Mouse (Mus musculus) heart, postnatal 25 days (tissue): Measurements from ENCODE around the gene Esp38. TPM values are rescaled to one million over a fixed set of nuclear protein-coding genes. Genes with fewer than 3 reads are reported as not detected.
"Not testable (repeated sequence)": the region's sequence is repeated elsewhere in the genome, so short reads cannot be mapped to it uniquely, and the experiment has no call there.

Source experiments
- DNase-seq: peaks from one replicate; pipeline ENCODE4 v3.0.0; 2022; ENCODE audit warnings: low spot score
- intact Hi-C: fragments of 180-260 bp; cut with DNase I; formaldehyde crosslinking; loops from one replicate; pipeline ENCODE4 v1.15.1; 2025
- total RNA-seq, 2 experiments: library from RNA; stranded (reverse); gene quantifications; 2 replicates each; pipeline ENCODE4 v1.2.3; 2021

Gene Esp38
- not detected for total RNA-seq

- intact Hi-C loops, result no loop called here
- DNase-seq, result no peak
These were observed at the start of gene Esp38 for GRCm38 (mm10) chr17:39950220-39950619. Gene Esp38 (plus strand): TSS chr17:39950520.

- intact Hi-C loops, DNase-seq: not testable (repeated sequence)
These were observed 47.3 kb upstream of the Esp38 start for GRCm38 (mm10) chr17:39902928-39903545.

Other genes with a start within 250 kb of the Esp38 start
- not detected for gene AC192777.2, start 144.9 kb downstream of the Esp38 start, total RNA-seq